Mouse (Mus musculus): ENCODE results near the gene Kctd21.

Gene Kctd21

DNA sequence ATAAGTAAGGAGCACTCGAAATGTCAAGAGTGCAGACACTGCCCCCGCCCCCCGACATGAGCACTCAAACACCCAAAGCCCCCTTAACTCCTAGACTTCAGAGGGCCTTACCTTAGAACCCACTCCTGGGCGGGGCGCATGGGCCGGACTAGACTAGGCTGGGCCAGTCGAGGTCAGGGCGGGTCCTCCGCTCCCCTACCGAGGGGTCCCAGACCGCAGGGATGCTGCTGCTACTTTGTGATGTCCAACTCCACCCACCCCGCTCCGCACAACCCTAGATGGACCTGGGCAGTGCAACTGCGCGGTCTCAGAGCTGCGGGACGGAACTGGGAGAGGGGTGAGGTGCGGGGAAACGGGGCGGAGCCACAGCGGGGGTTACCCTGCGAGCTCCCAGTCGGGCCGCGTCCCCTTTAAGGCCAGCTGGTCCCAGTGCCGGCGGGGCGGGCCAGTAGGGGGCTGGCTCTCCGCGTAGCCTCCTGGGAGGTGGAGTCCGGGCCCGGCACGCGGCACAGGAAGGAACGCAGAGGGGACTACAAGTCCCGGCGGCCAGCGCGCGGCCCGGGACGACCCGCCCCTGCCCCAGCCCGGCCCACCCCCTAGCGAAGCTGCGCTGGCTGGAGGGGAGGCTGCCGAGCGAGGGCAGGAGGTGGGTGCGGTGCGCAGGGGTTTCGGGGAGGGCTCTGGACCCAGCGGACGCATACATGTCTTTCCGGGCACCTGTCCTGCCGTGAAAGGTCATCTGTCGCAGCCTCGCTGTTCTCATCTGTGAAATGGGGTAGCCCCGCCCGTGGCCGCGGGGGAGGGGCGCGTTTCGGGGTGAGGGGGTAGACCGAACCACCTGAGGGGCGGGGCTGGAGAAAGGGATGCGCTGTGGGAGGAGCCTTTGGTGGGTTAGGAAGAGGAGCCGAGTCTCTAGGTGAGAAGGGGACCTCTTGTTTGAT, at the start of gene Kctd21, which contains the start of gene Usp35:
Gene Kctd21 (plus strand): TSS at position 602 of the 941 bp plus-strand sequence.
Gene Usp35 (minus strand): TSS at position 295 of the 941 bp plus-strand sequence.
- peak; percentile 85 for DNase-seq (ENCODE audit: low read depth, low spot score)

DNA sequence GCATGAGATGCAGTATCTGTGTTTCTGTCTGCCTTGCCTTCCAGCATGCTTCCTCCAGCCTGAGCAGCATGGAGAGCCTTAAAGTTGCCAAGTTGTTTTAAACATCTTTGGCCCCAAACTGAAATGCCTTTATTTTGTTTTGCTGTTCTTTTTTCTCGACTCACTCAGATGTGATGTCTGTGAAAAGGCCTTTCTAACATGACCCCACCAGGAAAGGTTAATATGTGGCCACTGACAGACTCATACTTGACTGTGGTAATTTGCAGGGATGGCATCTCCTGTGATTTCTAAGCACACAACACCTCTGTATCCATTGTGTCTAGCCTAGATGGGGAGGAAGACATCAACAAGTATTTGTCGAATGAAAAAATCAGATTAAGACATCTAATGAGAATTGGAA, 35.1 kb upstream of the Kctd21 start:
- no peak for DNase-seq (ENCODE audit: low read depth, low spot score)

DNA sequence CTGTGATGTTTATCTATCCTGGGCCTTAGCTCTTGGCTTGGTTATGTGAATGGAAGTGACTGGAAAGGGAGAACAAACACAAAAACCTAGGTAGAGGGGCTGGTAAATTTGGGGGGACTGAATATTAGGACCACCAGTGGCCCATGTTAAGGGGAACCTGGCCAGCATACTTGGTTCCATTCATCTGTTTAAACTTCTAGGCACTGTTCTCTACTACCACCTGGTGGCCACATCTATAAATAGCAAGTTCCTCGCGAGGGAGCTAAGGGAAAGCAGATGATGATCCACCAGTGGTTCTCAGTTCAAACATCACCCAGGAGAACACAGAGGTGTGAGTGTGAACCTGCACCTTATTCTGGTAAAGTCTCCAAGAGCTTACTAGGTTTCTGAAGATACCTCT, 34.7 kb upstream of the Kctd21 start:
- peak; percentile 74 for DNase-seq (ENCODE audit: low read depth, low spot score)

DNA sequence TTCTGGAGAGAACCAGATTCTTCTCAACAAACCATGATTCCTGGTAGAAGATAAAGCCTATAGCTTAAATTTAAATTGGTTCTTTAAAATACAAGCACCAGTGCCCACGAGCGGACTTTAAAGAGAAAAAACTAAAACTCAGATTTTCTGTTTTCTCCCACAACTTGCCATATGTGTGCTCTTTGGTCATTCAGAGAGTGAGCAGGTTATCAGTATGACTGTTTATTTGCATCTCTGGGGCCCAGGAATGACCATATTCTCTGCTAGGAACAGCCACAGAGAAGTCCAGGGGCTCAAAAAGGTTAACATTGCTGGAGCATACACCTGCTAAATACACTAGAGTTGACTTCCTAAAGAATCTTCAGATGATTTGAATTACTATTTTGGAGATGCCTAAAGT, 33.8 kb upstream of the Kctd21 start:
- no peak for DNase-seq (ENCODE audit: low read depth, low spot score)

- DNase-seq (ENCODE audit: low read depth, low spot score), result no peak
Measured at GRCm38 (mm10) chr7:97298943-97299342, 33.2 kb upstream of the Kctd21 start.

DNA sequence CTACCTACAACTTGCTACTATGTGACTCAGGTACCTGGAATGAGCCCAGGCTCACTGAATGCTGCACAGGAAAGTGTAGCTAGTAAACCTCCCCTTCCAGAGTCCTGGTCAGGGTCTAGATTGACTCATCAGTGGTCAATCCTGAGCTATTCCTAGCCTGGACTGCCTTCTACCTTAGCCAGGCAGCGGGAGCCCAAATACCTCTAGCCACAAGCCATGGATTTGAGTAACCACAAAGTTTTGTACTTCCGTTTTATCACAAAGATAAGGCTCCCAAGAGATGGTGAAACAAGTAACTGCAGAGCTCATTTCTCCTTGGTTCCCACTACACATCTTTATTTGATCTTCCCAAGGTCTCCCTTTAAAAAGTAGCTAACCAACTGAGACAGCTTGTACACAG, 31.2 kb upstream of the Kctd21 start:
- no peak for DNase-seq (ENCODE audit: low read depth, low spot score)

DNA sequence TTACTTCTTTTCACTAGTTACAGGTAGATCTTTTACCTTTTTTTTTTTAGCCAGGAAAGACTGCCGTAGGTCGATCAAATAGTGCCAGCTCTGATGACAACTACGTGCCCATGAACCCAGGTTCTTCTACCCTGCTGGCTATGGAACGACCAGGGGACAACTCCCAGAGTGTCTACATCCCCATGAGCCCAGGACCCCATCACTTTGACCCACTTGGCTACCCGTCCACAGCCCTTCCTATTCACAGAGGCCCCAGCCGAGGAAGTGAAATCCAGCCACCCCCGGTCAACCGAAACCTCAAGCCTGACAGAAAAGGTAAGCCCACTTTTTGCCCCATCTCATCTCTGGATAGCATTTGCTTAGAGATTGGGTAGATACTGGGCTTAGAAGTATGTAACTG, 30.8 kb upstream of the Kctd21 start:
- no peak for DNase-seq (ENCODE audit: low read depth, low spot score)

GRCm38 (mm10) chr7:97302261-97302660, 29.9 kb upstream of the Kctd21 start:
- DNase-seq (ENCODE audit: low read depth, low spot score), result no peak

DNA sequence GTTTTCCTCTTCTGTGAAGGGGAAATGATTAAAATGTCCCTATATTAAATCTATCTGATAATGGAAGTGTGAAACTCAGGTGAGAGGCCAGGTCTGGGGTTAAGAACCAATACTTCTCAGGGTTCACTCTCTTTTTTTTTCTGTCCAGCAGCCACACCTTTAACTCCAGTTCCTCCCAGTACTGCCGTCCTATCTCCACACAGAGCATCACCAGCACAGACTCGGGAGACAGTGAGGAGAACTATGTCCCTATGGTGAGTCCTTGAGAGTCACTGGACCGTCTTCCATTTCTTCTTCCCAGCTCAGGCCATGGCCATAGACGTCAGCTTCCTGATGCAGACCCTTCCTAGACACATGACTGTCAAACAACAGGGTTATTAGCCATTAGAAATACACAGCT, 29.3 kb upstream of the Kctd21 start:
- DNase-seq (ENCODE audit: low read depth, low spot score), result no peak

GRCm38 (mm10) chr7:97303614-97304013, 28.5 kb upstream of the Kctd21 start:
- DNase-seq (ENCODE audit: low read depth, low spot score), result no peak

GRCm38 (mm10) chr7:97304471-97304870, 27.7 kb upstream of the Kctd21 start:
- no peak for DNase-seq (ENCODE audit: low read depth, low spot score)

DNA sequence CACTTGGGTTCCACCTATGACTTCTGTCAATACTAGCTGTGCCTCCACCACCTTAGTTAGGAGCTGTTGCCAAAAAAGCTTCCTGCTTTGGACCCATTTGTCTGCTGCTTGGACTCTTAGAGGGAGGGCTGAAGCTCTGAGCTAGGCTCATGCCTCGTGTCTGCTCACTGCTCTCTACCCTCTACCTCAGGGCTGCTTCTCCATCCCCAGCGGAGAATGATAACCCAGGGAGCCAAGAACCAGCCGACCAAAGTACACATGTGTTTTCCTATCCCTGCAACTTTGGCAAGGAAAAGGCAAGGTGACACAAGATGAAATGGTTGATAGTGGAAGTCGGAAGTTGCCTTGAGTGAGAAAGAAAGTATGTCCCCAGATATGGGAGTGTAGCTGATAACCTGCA, 26.9 kb upstream of the Kctd21 start:
- no peak for DNase-seq (ENCODE audit: low read depth, low spot score)

GRCm38 (mm10) chr7:97306813-97307212, 25.3 kb upstream of the Kctd21 start:
- DNase-seq (ENCODE audit: low read depth, low spot score), result no peak

DNA sequence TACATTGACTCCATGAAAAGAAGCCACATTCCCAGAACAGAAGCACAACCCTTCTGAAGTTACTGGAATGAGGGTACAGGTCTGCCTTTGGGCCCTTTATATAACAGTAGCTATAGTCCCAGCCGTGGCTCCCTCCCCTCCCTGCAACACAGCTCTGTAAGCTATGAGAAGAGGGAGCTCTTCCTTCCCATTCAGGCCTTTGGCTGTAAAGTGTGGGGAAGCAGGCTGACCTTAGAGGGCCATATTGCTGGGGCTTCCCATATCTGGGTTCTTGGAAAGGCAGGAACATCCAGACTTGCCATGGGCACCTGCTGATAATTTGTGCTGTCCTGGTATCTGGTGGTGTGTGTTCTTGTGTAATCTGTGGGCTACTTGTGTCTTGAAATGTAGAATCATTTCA, 24.6 kb upstream of the Kctd21 start:
- no peak for DNase-seq (ENCODE audit: low read depth, low spot score)

DNA sequence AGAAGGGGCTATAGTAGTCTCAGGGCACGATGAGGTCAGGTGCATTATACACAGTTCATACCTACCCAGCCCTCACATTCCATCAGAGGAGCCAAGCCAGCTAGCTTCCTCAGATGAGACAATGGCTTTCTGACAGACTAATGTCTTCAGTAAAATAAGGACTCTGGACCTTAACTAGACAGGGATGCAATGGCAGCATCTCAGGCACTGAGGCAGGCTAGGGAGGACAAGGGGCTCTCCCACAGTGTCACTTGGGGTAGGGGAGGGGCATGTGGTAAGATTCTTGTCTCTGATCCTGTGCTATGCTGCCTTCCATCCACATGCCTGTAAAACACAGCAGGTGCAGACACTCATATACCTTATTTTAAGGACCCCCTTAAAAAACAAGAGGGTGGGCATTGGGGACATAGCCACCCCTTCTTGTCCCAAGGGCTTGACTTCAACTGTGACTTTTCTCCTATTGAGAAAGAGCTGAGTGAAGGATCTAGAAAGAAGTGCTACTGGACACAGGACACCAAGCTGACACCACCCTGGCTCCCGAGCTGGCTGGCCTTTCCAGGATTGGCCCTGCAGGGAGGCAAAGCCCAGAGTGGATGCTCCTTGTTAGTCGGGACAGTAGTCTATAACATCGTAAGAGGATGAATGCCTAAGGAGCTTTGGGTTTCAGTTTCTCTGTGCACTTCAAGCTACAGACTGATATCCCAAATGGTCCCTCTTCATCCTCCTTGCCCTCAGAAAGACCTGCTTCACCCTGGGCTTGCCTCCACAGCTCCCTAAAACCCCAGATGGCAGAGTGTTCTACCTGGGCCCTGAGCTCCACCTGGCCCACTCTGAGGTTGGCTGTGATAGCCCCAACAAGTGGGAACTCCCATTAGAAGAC, 22.4 kb upstream of the Kctd21 start:
- no peak for DNase-seq (ENCODE audit: low read depth, low spot score)

DNA sequence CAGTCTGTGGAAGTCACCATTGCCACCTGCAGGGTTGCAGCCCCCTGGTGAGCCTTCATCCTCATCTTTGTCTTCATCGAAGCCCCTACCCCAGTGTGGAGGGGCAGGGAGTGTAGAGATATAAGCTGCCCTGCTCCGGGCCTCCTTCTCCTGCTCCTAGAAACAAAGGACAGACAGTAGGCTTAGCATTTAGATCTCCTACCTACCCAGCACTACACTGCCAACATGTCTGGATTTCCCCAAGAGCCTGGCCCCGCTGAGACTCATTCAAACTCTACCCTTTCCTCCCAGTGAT, 21.8 kb upstream of the Kctd21 start:
- no peak for DNase-seq (ENCODE audit: low read depth, low spot score)

DNA sequence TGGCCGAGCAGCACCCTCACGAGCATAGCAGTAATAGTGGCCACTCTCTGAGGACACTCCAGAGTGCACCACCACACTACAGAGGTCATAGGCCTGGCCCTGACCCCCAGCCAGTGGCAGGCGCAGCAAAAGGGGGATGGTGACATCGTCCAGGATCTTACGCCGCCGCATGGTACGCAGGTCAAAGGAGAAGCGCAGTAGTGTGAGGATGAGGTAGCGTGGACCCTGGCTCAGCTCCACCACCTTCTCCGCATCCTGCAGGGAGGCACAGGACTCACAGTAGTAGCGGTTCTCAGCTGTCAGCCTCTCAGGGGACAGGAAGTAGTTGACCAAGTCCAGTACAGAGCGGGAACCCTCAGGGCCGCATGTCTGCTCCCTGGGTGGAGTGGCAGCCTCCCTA, 20.5 kb upstream of the Kctd21 start:
- DNase-seq (ENCODE audit: low read depth, low spot score), result no peak

DNA sequence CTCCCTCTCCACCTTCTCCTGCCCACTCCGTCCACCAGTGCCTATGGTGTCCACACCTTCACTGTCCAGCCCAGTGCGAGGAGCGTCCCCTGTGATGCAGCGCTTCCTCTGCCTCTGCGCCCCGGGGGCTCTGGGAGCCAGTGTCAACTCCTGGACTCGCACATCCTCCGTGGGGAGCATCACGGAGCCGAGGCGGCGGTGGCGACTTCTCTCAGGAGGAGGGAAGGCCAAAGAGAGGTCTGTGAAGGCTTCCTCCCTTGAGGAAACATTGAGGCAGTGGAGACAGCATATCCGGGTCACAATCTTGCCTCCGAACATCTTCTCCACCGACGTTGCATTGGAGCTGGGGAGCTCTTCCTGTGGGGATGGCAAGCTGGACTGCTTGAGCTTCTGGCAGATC, 19.9 kb upstream of the Kctd21 start:
- DNase-seq (ENCODE audit: low read depth, low spot score), result no peak

DNA sequence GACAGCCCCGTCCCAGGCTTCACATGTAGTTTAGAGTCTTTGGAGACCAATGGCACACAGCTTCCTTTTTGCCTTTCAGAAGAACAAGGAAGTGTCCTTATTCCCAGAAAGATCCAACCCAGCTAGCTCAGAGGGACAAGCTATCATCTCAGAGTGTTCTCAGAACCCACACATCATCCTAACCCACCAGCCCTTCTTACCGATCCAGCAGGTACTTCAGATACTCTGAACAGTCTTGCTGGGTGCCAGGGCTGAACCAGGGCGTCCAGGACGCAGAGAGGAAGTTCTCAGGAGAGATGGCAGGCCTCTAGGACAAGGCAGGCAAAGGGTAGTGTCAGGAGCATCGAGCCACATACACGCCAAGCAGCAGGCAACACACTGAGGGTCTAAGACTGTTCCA, 19.3 kb upstream of the Kctd21 start:
- DNase-seq (ENCODE audit: low read depth, low spot score), result no peak

DNA sequence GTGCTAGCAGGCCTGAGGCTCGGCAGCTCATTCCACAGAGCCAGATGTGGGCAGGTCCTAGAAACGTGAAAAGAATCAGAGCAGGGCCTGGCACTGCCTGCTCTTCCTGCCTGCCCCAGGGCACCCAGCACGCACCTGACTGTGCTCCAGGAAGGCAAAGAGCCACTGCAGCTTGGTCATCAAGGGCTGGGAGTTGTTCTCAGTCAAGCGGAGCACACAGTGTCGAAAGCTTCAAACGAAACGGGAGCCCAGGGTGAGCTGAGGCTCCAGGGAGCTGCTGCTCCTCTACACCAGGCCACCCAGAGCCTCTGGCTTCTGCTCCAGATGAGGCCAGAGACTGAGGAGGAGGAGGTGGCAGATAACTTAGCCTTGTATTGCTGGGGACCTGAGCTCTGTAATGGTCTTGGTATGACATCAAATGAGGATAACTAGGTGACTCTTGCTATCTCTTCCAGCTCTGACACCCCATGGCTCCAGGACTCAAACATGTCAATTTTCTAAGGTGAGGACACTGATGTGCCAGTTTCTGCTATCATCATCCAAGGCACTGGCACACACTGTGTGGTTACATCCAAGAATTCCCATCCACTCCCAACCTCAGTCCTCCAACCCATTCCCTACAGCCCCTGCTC, 18.6 kb upstream of the Kctd21 start:
- no peak for DNase-seq (ENCODE audit: low read depth, low spot score)

GRCm38 (mm10) chr7:97314646-97315045, 17.5 kb upstream of the Kctd21 start:
- DNase-seq (ENCODE audit: low read depth, low spot score), result no peak

DNA sequence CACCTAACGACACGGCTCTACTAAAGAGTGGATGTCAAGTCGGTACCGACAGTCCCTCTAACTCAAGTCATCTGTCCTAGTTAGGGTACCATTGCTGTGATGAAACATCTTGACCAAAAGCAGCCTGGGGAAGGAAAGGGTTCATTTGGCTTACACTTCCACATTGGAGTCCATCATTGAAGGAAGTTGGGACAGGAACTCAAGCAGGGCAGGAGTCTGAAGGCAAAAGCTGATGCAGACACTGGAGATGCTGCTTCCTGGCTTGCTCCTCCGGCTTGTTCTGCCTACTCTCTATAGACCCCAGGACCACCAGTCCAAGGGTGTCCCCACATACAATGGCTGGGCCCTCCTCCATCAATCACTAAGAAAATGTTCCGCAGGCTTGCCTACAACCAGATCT, 16.5 kb upstream of the Kctd21 start:
- no peak for DNase-seq (ENCODE audit: low read depth, low spot score)
